Mouse (Mus musculus) hindbrain, embryonic 12.5 days (tissue): ENCODE measurements around the gene Stx6. TPM values are rescaled to one million over a fixed set of nuclear protein-coding genes. Genes with fewer than 3 reads are reported as not detected.

Source experiments
- ATAC-seq: fragments of 200-750 bp; cut with Nextera tagmentation; 2 replicates; pipeline ENCODE4 v1.8.0; 2017; ENCODE audit warnings: moderate TSS enrichment; ENCODE audit not compliant: low FRiP score
- H3K27ac ChIP-seq: fragments of 300-500 bp; sonication (generic); 2 replicates; pipeline ENCODE4 v1.5.1; 2016; ENCODE audit warnings: mild to moderate bottlenecking
- H3K27me3 ChIP-seq: fragments of 300-500 bp; sonication (generic); 2 replicates; pipeline ENCODE4 v1.6.1; 2016; ENCODE audit warnings: mild to moderate bottlenecking
- H3K36me3 ChIP-seq: fragments of 300-500 bp; sonication (generic); 2 replicates; pipeline ENCODE4 v1.6.1; 2016; ENCODE audit warnings: mild to moderate bottlenecking
- H3K4me1 ChIP-seq: fragments of 300-500 bp; sonication (generic); 2 replicates; pipeline ENCODE4 v1.6.1; 2016
- H3K4me2 ChIP-seq: fragments of 300-500 bp; sonication (generic); replicated peaks from 2 replicates; pipeline ENCODE4 v1.6.1; 2016; ENCODE audit warnings: mild to moderate bottlenecking
- H3K4me3 ChIP-seq: fragments of 300-500 bp; sonication (generic); 2 replicates; pipeline ENCODE4 v1.5.1; 2016; ENCODE audit warnings: mild to moderate bottlenecking
- H3K9ac ChIP-seq: fragments of 300-500 bp; sonication (generic); 2 replicates; pipeline ENCODE4 v1.6.1; 2016; ENCODE audit warnings: mild to moderate bottlenecking, moderate library complexity
- H3K9me3 ChIP-seq: fragments of 300-500 bp; sonication (generic); replicated peaks from 2 replicates; pipeline ENCODE4 v1.6.1; 2016; ENCODE audit warnings: mild to moderate bottlenecking
- WGBS: fragments of 180-500 bp; shearing (Covaris S2); methylation state at CpG from one replicate; pipeline ENCODE4 v1.1.7; 2016; 5-methylcytosine and 5-hydroxymethylcytosine counted together
- polyA plus RNA-seq: library from polyadenylated mRNA; unstranded; fragments of >200 nt; fragmentation: Nextera tagmentation; extraction: Ambion mirVana; gene quantifications from 2 replicates; pipeline ENCODE4 v1.2.1, GENCODE M21; 2016

The Stx6 gene
- polyA plus RNA-seq, 1 experiment from 2014 or later = 119 TPM

DNA sequence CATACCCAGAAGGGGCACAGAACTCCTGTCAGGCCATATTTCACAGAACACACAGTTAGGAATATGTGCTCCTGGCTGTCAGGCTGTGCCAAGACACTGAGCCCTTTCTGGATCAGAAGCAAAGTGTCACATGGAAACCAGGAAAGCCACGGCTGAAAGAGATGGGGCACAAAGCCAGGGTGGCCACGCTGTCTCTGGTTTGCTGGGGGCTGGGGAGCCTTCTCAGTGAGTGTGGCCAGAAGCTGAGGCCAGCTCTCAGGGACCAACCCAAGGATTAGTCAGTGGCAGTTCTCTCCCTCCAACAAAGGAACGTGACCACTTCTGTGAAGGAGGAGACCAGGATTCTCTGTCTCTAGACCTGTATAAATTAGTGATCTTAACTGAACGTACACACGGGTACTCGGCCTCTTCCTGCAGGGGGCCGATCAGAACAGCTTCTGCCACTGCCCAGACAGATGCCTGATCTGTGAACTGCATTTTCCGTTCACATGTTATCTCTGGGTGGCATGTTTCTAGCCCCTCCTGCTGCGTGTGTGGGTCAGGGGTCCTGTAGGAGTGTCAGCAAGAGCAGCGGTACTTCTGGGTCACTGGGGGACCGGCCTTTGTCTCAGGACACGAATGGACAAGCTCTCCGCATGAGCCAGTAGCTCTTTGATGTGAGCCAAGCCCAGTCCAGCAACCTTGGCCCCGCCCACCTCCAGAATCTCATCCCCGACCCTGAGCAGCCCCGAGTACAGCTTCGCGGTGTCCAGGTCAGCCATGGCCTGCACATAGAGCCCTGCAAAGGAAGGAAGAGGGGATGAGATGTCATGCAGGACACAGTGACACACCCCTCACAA lies 54.6 kb downstream of the Stx6 start:
- Histone ChIP-seq H3K27me3 (peaks cover 9% of the 10 kb centered on the region; the same call in 1 of the 2 replicates), H3K4me3 (no peak overlapping the region), H3K4me2 (peak overlapping the region; percentile 27), H3K36me3 (no peaks in the 10 kb centered on the region), H3K27ac (peak overlapping the region; percentile 77), H3K9me3 (no peaks in the 10 kb centered on the region), H3K4me1 (peaks cover 71% of the 10 kb centered on the region), H3K9ac (peak overlapping the region; percentile 41)
- ATAC-seq = peak; percentile 35; the same call in 1 of the 2 replicates
- WGBS = 5% methylated on average over 18 of the region's 18 CpGs

DNA sequence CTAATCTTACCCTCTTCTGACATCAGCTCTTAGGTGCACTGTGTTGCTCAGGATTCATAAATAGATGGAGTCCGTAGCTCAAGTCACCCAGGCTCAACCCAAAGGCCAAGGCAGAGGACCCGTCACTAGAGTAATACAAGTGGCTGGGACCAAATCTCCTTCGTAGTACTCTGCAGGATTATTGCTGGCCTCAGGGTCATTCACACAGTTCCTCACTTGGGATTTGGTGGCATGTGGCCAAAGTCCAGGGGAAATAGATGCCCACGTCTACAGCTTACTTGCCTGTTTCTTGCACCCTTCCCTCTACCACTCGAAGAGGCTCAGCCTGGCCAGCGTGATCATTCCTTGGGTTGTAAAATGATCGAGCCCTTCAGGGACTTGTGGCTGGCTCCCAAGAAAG lies 55.4 kb downstream of the Stx6 start:
- no peak for ATAC-seq
- peaks cover 71% of the 10 kb centered on the region for H3K4me1 ChIP-seq
- no peaks in the 10 kb centered on the region for H3K9me3 ChIP-seq
- no peak overlapping the region for H3K4me2 ChIP-seq
- no peak overlapping the region for H3K4me3 ChIP-seq
- no peak overlapping the region for H3K9ac ChIP-seq
- H3K27me3 ChIP-seq = peaks cover 9% of the 10 kb centered on the region; the same call in 1 of the 2 replicates
- H3K36me3 ChIP-seq = no peaks in the 10 kb centered on the region
- WGBS = 80% methylated on average over 7 of the region's 7 CpGs
- no peak overlapping the region for H3K27ac ChIP-seq

GRCm38 (mm10) chr1:155215066-155215764 lies 56.7 kb downstream of the Stx6 start:
- Histone ChIP-seq H3K4me2 (no peak overlapping the region), H3K9me3 (no peaks in the 10 kb centered on the region), H3K36me3 (no peaks in the 10 kb centered on the region), H3K27me3 (peaks cover 9% of the 10 kb centered on the region; the same call in 1 of the 2 replicates), H3K4me1 (peaks cover 68% of the 10 kb centered on the region), H3K27ac (no peak overlapping the region), H3K9ac (no peak overlapping the region), H3K4me3 (no peak overlapping the region)
- no peak for ATAC-seq
- 55% methylated on average over 9 of the region's 9 CpGs for WGBS

DNA sequence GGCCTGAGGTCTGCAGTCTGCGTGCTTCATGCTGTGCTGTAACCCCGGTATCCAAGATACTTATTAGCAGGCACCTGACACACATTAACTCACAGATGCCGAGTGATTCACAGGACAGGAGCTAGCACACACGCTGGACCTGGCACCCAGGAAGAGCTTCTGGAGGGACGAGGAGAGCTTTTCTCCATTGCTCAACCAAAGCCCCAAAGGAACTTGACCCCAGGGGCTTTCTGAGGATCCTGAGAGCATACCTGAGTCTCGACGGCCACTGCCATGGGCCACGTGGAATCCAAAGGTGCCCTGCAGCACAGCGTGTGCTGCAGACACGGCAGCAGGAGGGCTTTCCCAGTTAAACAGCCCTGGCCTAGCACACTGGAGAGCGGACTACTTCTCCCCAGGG lies 57.8 kb downstream of the Stx6 start:
- Histone ChIP-seq H3K27ac (0 out of 2 replicates have a peak overlapping the region, but pooled peaks have one; percentile 7), H3K4me2 (no peak overlapping the region), H3K9me3 (no peaks in the 10 kb centered on the region), H3K4me3 (no peak overlapping the region), H3K4me1 (peaks cover 70% of the 10 kb centered on the region), H3K36me3 (no peaks in the 10 kb centered on the region), H3K9ac (peak overlapping the region; percentile 32; the same call in 1 of the 2 replicates), H3K27me3 (peaks cover 9% of the 10 kb centered on the region; the same call in 1 of the 2 replicates)
- ATAC-seq = no peak
- WGBS = 76% methylated on average over 11 of the region's 11 CpGs

- ATAC-seq = no peak
- no peaks in the 10 kb centered on the region for H3K9me3 ChIP-seq
- H3K36me3 ChIP-seq = no peaks in the 10 kb centered on the region
- 0 out of 2 replicates have a peak overlapping the region, but pooled peaks have one; percentile 7 for H3K27ac ChIP-seq
- H3K27me3 ChIP-seq = peaks cover 9% of the 10 kb centered on the region; the same call in 1 of the 2 replicates
- no peak overlapping the region for H3K4me2 ChIP-seq
- H3K4me3 ChIP-seq = no peak overlapping the region
- WGBS = 56% methylated on average over 6 of the region's 6 CpGs
- peak overlapping the region; percentile 32; the same call in 1 of the 2 replicates for H3K9ac ChIP-seq
- peaks cover 70% of the 10 kb centered on the region for H3K4me1 ChIP-seq
These were observed 58.3 kb downstream of the Stx6 start for GRCm38 (mm10) chr1:155216844-155217243.

DNA sequence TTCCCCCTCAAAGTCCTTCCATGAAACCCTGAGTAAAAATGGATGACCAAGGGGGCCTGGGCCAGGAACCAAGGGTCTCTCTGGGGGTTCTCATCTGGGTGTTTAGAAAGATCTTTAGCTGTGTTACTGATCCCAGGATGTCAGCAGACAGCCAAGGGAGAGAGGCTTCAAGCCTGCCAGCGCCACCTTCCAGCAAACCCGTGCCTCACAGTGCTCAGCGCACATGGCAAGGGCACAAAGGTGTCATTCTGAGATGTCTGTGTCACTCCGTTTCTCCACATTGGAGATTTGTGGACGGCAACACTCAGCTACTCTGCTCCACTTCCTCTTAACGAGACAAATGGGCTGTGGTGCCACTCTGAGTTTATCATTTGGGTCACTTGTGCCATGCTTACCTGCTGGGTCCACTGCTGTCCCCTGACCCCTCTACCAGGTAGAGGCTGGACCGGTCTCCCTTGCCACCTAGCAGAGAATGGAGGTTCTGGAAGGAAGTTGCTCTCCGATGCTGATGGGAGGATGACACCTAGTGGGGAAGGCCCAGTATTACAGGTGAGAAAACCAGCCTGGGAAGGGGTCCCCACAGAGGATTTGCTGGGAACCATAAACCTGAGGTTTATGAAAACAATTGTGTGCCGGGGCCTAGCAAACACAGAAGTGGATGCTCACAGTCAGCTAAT lies 59.5 kb downstream of the Stx6 start:
- Histone ChIP-seq H3K27ac (no peak overlapping the region), H3K36me3 (no peaks in the 10 kb centered on the region), H3K4me1 (peaks cover 66% of the 10 kb centered on the region), H3K27me3 (peaks cover 9% of the 10 kb centered on the region; the same call in 1 of the 2 replicates), H3K9ac (no peak overlapping the region), H3K4me3 (no peak overlapping the region), H3K4me2 (no peak overlapping the region), H3K9me3 (no peaks in the 10 kb centered on the region)
- ATAC-seq = no peak
- WGBS = 55% methylated on average over 9 of the region's 9 CpGs

DNA sequence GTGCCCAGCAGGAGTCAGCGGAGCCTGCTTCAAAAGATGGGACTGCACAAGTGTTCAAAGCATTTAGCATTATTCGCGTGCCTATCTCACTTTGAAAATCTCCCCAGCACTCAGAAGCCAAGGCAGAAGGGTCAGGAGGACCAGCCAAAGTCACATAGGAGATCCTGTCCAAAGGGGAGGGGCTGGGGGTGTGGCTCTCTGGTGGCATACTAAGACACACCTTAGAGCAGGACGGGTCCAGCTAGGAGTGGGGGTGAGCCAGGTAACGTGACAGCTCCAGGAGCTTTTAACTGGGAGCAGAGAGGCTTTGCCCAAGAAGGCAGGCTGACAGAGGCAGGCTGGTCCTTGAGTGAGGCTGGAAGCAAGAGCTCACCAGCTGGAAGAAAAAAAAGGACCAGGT lies 60.4 kb downstream of the Stx6 start:
- ATAC-seq = no peak
- peaks cover 58% of the 10 kb centered on the region for H3K4me1 ChIP-seq
- 73% methylated on average over 5 of the region's 5 CpGs for WGBS

GRCm38 (mm10) chr1:155222101-155222669 lies 63.7 kb downstream of the Stx6 start:
- no peak for ATAC-seq
- WGBS = 53% methylated on average over 11 of the region's 11 CpGs
- peak overlapping the region; percentile 58 for H3K27ac ChIP-seq
- 0 out of 2 replicates have a peak, but pooled peaks cover 5% of the 10 kb centered on the region for H3K36me3 ChIP-seq
- no peaks in the 10 kb centered on the region for H3K9me3 ChIP-seq
- H3K4me1 ChIP-seq = peaks cover 40% of the 10 kb centered on the region
- H3K27me3 ChIP-seq = peaks cover 4% of the 10 kb centered on the region; the same call in 1 of the 2 replicates
- H3K4me2 ChIP-seq = no peak overlapping the region
- H3K9ac ChIP-seq = no peak overlapping the region
- H3K4me3 ChIP-seq = no peak overlapping the region

More for the DNA sequence above, 60.4 kb downstream of the Stx6 start:
- H3K9me3 ChIP-seq = no peaks in the 10 kb centered on the region
- no peak overlapping the region for H3K9ac ChIP-seq
- H3K36me3 ChIP-seq = no peaks in the 10 kb centered on the region
- peaks cover 9% of the 10 kb centered on the region; the same call in 1 of the 2 replicates for H3K27me3 ChIP-seq
- no peak overlapping the region for H3K4me3 ChIP-seq
- no peak overlapping the region for H3K4me2 ChIP-seq
- H3K27ac ChIP-seq = no peak overlapping the region

GRCm38 (mm10) chr1:155223036-155223435 lies 64.5 kb downstream of the Stx6 start:
- Histone ChIP-seq H3K4me2 (no peak overlapping the region), H3K9ac (no peak overlapping the region), H3K9me3 (no peaks in the 10 kb centered on the region), H3K36me3 (0 out of 2 replicates have a peak, but pooled peaks cover 5% of the 10 kb centered on the region), H3K27ac (no peak overlapping the region), H3K27me3 (peaks cover 4% of the 10 kb centered on the region; the same call in 1 of the 2 replicates), H3K4me3 (no peak overlapping the region), H3K4me1 (peaks cover 44% of the 10 kb centered on the region)
- 83% methylated on average over 6 of the region's 6 CpGs for WGBS
- ATAC-seq = no peak

- WGBS = 32% methylated on average over 16 of the region's 16 CpGs
- Histone ChIP-seq H3K36me3 (0 out of 2 replicates have a peak, but pooled peaks cover 5% of the 10 kb centered on the region), H3K9me3 (no peaks in the 10 kb centered on the region), H3K4me1 (peaks cover 53% of the 10 kb centered on the region), H3K4me2 (peak overlapping the region; percentile 24; the same call in 1 of the 2 replicates), H3K27me3 (peaks cover 4% of the 10 kb centered on the region; the same call in 1 of the 2 replicates), H3K27ac (peak overlapping the region; percentile 57; the same call in 1 of the 2 replicates), H3K4me3 (no peak overlapping the region), H3K9ac (no peak overlapping the region; the same call in 1 of the 2 replicates)
- ATAC-seq = peak; percentile 74
These were observed 65.5 kb downstream of the Stx6 start for GRCm38 (mm10) chr1:155223849-155224554.
